Mouse (Mus musculus) mesoderm, embryonic 11.5 days (tissue): ENCODE measurements around the gene Cradd.
A peak's percentile ranks its signal among the peaks of the same experiment; 100 is the strongest.

Experiments
- DNase-seq: peaks from one replicate; pipeline ENCODE4 v3.0.0-alpha.2; 2012; ENCODE audit warnings: low read depth, low spot score

Gene Cradd

DNA sequence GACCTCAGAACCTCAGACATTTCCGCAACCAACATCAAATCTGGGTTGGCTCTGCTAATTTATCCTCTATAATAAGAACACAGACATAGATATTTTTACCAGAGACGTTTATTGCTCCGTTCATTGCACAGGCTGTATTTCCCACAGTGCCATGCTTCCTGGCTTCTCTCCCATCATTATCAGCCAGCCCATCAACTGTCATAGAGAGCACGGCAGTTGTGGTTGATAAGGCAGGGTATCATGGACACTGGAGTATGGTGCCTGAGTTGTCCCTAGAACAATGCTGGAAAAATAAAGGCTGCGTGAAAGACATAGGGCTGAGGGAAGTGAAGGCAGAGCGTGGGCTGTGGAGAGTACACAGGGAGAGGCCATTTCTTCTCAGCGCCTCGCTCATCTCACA, 116.5 kb downstream of the Cradd start:
- DNase-seq, result no peak

DNA sequence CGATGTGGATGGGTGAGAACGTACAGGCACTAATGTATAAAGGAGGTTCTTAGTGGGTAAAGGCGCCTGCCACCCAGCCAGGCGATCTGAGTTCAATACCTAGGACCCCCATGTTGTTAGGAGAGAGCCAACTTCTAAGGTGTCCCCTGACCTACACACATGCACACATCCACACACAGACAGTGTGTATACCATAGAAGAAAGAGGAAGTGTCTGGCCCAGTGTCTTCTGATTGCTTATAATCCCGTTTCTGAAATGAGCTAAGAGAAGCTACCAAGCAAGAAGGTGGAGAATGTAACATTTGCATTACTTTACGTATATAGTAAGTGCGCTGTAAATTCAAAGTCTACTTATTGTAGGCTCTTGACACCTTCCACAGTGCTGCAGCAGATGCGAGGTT, 122.4 kb downstream of the Cradd start:
- DNase-seq, result no peak

DNA sequence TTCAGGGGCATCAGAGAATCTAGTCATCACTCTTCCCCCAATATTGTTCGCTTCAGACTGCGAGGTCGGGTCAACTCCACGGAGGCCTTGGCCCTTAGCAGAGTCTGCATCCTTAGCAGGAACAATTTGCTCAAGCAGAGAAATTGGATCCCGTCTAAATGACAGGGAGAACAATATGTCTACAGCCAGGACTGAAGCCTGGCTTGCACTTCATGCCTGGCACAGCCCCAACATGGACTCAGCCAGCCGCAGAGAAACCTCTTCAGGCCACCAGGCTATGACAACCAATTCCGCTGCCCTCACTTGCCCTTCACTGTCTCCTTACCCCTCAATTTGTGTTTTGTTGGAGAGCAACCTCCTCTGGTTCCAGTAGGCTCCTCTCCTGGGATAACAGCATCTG, 123.6 kb downstream of the Cradd start:
- DNase-seq, result no peak

DNA sequence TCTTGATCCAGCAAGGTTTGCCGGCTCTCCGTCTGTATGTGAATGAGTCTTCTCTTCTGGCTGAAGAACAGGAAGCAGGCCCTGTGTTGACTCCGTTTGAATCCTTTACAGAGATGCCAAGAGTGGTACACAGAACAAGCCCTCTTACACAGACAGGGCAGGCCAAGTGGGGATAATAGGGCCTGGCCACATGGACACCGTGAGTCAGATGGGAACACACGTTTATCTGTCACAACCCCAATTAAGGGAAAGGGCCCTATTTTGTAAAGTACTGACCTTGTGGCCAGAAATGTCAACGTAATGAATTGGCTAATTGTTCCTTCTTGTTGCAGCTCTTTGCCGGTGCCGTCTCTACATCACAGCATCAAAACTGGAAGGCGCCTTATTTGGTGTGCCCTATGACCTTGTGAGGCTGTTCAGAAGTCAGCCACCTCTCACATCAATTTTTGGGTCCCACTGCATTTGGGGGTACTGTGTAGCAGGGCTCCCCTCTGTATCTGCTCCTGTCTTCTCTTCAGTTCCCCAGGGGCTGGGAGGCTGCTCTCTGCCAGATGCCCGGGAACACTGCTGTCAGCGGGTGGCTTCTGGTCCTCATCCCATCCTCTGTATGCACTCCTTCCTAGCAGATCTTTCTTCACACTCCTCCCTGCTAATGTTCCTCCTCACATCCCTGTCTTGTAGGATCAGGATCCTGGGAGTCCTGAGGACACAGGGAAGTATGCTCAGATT, 124.2 kb downstream of the Cradd start:
- DNase-seq, result no peak

DNA sequence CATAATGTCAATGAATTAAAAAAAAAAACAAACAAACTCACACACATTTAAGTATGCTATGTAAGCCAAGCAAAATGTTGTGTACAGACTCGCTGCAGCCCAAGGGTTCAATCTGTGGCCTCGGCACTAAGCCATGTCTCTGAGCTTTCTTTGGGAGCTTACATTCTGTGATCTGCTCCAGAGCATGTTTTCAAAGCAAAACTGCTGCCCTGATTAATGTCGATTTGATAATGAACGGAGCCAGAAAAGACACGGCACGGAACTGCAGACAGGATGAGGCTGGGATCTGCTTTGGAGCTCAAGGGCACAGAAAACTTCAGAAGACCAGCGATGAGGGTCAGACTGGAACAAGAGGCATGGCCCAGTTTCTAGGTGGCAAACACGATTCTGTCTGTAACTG, 126.6 kb downstream of the Cradd start:
- no peak for DNase-seq

DNA sequence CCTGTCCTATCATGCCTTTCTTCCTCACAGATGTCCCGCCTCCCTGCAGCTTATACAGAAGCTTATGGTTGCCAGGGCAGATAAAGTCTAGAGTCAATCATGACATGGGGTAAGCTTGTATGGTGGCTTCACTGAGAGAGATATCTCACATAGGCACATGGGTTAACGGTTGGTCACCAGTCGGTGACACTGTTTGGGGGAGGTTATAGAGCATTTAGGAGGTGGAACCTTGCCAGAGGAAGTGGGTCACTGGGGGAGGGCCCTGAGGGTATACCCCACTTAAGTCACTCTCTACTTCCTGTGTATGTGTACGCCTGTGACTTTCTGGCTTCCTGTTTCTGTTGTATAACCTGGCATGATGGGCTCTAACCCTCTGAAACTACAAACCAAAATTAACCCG, 128.2 kb downstream of the Cradd start:
- no peak for DNase-seq

DNA sequence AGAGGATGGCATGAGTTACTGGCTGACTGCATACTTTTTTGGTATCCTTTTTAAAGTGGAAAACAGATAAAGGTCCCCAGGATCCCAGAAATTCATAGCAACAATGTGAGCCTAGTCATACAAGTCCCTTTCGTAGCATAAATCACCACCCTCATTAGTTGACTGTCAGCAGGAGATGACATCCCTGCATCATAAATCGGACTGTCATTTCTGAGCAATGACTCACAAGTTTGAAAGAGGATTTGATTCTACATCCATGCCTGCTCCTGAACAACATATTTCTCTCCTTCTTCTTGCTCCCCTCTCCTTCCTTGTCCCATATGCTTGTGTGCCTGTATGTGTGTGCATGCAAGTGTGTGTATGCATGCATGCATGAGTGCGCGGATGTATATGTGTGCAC, 129.2 kb downstream of the Cradd start:
- no peak for DNase-seq

DNA sequence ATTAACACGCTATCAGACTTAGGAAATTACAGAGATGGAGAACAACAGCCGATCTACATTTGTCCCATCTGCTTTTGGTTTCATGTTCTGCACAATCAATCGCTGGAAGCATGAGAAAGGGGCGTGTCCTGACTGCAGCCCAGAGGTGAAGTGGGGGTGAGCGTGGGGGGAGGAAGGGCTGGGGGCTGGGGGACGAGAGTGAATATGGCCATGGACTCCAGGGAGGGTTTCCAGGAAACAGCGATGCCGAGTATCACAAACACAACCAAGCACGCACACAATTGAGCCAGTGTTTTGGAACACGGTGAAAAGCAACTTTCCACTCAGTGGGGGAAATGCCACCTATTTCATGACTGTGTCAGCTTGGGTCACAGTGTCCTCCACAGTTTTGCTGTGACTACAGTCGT, 130.1 kb downstream of the Cradd start:
- no peak for DNase-seq

DNA sequence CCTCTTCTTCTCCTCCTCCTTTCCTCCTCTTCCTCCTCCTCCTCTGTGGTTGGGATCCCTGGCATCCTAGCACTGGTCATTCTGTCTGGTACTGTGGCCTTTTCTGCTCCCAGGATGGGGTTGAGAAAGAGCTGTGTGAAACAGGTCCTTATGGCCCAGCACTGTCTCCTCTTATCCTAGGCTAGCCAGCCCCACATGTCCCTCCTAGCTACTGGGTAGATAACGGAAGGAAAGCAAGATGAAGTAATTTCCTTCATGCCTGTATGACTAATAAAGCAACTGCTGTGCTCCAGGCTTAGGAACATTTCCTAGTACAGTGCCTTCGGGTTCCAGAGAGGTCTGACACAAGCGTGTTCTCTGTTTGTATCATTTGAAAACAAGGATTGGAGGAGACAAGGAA, 132.1 kb downstream of the Cradd start:
- DNase-seq, result no peak

DNA sequence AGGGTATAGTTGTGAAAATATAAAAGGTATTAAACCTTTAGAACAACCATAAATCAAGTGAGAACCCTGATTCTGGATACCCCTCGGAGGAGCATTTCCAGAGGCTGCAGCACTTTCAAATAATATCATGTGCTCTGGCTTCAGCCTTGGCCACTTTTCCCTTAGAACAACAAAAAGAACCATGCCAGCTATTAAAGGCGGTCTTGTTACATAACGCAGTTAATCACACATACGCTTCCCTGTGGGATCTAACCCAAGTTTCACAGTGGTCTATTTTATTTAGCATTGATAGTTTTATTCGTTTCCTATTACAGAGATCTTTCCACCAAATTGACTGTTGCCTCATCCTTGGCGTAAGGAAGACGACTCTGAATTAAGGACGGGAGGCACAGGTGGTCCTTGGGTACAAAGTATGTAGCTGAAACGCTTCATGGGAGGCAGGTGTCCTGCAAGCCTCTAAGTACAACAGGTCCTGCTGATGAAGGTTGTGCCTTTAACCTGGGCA, 132.7 kb downstream of the Cradd start:
- DNase-seq, result no peak

DNA sequence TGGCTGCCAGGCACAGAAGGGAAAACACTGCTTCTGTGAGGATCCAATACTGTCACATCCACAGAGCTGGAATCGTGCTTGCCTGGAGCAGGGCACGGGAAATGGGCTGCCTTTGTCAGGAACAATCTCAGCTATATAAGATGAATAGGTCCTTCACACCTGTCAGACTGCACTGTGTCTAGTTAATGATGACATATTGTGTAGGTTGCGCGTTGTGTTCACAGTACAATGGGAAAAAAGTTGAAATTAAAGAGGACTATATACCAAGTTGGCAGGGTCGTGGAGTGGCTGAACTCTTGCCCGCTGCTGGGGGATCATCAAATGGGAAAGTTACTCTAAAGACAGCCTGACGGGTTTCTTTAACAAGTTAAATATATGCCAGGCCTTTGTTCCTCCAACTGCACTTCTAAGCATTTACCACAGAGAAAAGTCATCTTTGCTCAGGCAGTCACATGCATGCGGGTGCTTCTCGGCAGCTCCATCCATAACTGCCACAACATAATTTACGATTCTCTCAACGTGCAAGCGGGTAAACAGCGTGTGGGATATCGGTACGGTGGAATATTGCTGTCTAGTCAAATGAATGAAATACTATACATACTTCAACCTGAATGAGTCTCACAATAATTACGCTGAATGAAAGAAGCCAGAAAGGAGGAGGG, 134.3 kb downstream of the Cradd start:
- DNase-seq, result peak; percentile 46

DNA sequence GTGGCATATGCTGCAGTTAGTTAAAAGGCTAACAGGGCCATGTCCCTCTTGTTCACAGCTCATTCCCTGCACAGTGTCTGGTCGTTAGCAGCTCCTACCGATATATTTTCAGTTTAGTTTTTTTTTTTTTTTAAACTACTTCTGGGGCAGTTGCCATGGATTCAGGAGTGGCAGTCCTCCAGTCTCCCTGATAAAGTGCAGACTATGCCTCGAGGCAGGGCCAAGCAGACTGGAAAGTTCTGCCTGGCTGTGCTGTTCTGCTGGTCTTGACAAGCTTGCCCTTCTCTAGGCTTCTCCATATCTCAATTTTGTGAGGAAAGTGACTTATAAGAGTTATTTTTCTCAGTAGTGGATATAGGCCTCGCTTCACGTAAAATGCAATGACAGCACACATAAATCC, 139.7 kb downstream of the Cradd start:
- no peak for DNase-seq

DNA sequence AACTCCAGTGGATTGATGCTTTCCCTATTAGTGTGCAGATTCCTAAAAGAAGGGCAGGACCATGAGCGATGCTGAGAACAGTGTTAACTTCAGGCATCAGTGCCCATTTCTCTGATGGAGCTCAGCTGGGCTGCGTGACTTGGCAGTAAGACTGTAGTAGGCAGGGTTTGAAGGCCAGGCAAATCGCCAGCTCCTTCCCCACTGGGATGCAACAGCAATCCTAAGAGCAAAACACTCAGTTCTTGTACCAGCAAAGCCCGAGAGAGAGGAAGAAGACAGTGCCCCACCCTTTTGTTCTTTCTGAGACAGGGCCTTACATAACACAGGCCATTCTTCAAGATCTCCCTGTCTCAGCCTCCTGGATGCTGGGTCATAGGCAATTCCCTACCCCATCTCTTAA, 140.9 kb downstream of the Cradd start:
- DNase-seq, result no peak

DNA sequence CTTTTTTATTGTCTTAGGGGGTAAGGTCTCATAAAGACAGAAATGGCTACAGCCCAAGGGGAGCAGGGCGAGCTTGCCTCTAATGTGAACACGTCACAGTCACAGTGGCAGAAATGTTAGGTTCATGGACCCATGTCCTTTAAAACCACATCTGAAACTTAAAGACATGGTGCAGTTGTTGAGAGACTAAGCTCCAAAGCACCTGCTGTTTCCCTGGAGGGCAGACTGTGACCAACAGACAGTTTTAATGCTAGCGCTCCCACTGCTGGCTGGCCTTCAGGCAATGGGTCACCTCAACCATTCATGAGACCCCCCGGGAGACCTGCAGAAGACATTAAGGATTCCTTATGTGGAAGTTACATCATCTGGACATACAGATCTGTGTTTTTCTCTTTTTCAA, 141.5 kb downstream of the Cradd start:
- no peak for DNase-seq

DNA sequence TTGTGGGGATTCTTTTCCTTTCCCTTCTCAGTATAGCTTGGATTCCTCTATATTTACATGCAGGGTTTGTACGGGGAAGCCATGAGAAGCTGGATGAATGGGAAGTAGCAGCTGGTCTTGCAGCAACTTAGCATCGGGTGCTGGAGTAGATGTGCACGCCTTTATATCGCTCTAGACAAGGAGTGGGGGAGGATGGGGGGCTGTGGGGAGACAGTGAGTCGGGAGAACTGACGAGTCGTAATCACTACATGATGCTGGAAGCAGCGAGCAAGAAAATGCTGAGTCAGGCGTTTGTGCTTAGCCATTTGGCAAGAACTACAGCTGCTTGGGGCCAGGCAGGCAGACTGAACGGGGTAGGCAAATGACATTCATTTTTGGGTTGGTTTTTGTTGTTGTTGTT, 142.4 kb downstream of the Cradd start:
- DNase-seq, result no peak

DNA sequence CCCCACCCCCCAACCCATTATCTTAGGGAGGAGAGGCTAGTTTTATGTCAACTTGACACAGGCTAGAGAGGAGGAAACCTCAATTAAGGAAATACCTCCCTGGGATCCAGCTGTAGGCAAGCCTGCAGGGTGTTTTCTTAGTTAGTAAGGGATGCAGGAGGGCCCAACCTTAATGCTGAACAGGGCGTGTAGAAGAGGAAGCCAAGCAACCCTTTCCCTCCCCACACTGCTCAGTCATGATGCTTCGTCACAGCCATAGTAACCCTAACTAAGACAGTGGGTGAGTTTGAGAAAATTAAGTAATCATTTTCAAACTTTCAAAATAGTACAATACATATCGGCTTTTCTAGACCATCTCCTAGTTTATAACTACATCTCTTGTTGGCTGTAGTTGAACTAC, 143.0 kb downstream of the Cradd start:
- DNase-seq, result no peak

DNA sequence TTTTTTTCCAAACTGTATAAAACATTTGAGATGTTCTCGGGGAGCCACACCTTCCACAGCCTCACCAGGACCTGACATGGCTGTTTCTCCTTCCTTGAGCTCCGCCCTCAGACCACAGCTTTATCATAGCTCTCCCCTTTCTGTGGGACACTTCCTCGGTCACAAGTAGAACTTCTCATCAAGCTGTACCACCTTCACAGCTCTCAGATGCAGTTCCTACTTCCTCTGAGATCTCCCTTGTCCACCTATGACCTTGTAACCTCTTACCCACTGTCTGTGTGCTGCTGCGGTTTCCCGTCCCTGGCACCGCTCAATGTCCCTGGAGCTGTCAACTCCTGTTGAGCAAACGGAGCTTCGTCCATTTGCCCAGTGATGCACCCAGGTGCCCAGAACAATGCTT, 143.8 kb downstream of the Cradd start:
- no peak for DNase-seq

DNA sequence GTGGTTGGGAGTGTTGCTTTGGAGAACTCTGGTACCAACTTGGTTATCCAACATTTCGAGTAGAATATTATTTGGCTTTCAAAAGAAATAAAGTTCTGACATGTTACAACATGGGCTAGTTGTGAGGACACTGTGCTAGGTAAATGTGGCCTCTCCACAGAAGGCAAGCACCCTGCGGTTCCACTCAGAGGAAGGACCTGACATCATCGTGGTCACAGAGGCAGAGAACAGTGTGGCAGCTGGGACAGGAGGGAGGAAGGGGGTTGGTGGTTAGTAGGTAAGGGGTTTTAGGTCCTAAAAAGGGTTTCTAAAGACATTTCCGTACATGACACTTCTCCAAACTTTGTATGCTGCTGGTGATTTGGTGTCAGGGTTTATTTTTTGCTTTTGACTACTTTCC, 145.1 kb downstream of the Cradd start:
- DNase-seq, result no peak

DNA sequence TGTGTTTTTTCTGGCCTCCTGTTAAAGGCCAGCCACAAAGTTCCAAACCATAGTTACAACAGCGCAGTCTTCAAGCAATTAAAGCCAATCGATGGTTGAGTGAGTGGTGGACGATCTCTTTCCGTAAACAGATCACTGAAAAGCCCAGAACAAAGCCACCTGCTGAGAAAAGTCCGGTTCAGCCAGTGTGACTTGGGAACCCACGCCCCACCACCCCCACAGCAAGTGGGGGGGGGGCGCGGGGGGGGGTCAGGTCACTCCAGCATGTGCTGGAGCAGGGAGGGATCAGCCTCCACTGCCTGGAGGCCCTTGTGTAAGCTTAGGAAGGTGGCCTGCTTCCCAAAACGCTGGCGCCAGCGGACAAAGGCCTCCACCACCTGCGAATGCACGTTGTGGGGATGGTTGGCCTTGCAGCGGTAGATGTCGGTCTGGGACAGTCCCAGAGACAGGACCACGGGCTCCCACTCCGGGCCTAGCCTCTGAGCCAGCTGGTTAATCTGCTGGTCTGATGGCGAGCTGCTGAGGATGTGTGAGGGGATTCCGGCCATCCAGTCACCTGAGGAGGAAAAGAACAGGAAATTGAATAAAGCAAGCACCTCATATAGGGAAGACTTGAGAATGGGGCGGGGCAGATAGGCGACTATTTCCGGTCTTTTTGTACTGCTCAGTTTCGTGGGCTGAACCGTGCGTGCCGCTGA, 148.4 kb downstream of the Cradd start:
- no peak for DNase-seq

DNA sequence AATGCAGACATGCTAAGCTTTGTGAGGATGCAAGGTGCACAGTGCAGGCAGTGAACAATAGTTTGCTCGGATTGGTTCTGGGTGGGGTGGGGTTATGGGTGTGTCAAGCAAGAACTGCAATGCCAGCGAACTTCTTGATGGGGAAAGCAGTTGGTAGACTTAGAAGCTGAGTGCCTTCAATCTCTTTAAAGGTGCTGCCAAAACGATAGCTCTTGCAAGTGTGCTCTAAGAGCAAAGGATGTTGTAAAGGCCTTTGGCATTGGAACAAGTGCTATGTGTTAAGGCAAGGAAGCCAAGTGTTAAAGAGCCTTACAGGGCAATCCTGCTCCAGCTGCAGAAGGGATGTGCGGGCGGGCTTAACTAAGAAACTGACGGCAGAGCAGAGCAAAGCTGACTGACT, 149.7 kb downstream of the Cradd start:
- DNase-seq, result no peak

DNA sequence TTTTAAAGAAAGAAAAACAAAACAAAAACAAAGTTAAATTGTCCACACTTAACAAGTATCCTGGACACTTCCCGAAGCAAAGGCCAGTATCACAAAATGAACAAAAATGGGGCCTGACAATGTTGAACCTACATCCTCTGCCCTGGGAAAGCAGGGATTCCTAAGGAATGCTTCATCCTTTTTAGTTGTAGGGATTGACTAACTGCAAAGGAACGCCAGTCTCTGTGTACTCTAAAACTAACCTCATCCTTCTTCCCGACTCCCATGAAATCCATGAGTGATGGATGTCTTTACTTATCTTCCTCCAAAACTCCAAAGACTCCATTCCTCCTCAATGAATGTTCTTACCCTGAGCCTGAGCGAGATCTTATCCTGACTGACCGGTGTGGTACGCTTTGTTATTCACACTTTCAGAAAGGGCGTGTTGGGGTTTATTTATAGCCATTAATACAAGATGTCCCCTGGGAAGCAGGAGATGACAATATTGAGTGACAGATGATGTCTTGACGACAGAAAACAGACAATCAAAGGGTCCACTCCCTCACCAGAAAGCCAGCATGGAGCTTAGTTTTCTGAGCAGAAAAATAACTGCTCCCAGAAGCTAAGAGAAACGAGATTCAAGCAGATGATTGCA, 153.1 kb downstream of the Cradd start:
- DNase-seq, result no peak

DNA sequence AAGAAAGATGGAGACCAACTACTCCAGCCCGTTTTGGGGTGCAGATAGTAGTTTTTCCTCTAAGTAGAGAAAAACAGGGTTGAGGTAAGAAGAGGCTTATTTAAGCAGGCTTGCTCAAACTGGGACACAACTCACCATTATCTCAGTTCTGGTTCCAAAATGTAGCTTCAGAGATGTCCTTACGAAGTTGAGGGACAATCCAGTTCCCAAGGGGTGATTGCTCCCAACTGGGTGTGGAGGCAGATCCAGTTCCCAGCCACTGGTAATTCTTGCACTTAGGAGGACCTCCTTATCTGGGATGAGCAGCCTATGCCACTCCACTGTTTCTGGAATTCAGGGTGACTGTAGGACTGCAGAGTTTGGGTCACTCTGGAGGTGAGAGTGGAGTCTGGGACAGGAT, 159.0 kb downstream of the Cradd start:
- no peak for DNase-seq
